1 mouse cellular context compared by ENCODE assay signal in genomic region chr10:128372142-128372541, GRCm38 (mm10).
TF ChIP-seq lines count a peak whose summit lies in the region.

No protein-coding gene starts in this region.

TF ChIP-seq in MEL, 35 proteins besides CTCF, POLR2A, EP300 and RAD21:
- TF ChIP-seq ELF1 (IDR thresholded peaks at IDR 0.05; ENCODE audit: low read depth, low read length) (no peak), TBP (IDR thresholded peaks at IDR 0.05; ENCODE audit: low read depth, low read length) (peak; percentile 53; the same call in 1 of the 2 replicates)
